Mouse (Mus musculus) cerebellum, adult 2 months (tissue): Measurements from ENCODE around the gene Tpst2.

ENCODE experiments used
- CTCF ChIP-seq: fragments of 200-500 bp; IDR thresholded peaks from 2 replicates; pipeline ENCODE4 v1.5.1; 2011; ENCODE audit warnings: low read depth, mild to moderate bottlenecking, control low read depth, low read length, moderate library complexity, borderline replicate concordance; ENCODE audit not compliant: insufficient read depth
- POLR2A ChIP-seq: fragments of 200-500 bp; IDR thresholded peaks from 2 replicates; pipeline ENCODE4 v1.6.1; 2011; ENCODE audit warnings: low read length, control low read depth, borderline replicate concordance; ENCODE audit not compliant: insufficient read depth

- no peak for TF ChIP-seq CTCF
- TF ChIP-seq POLR2A: no peak
These were observed 48.6 kb upstream of the Tpst2 start for GRCm38 (mm10) chr5:112227898-112228239.
